Mouse (Mus musculus) adrenal gland, postnatal 36 days (tissue): ENCODE results near the gene Nrsn1. TPM values are rescaled to one million over a fixed set of nuclear protein-coding genes. Genes with fewer than 3 reads are reported as not detected.
A peak's percentile ranks its signal among the peaks of the same experiment; 100 is the strongest.
"Not testable (repeated sequence)": the region's sequence is repeated elsewhere in the genome, so short reads cannot be mapped to it uniquely, and the experiment has no call there.

Experiments used
- DNase-seq, 2 experiments: peaks; one replicate each; pipeline ENCODE4 v3.0.0; 2021; ENCODE audit warnings: mixed read lengths in 1 of 2
- long read RNA-seq, 2 experiments: library from polyadenylated mRNA; stranded (forward); transcript quantifications; one replicate each; pipeline ENCODE4 v2.0.0; 2021; ENCODE audit warnings: borderline sequencing depth in 2 of 2
- total RNA-seq, 2 experiments: library from RNA; stranded (reverse); gene quantifications; 2 replicates each; pipeline ENCODE4 v1.2.3; 2021

Gene Nrsn1
- total RNA-seq, result 1 to 10 TPM; 2.4 to 3.2 TPM
- long read RNA-seq, experiment 1, transcript Nrsn1-201 (4 exons, 2,222 nt), result major isoform, 5 of 7 reads
- long read RNA-seq, experiment 1, partial matches to known transcripts, result 0 of 7 reads
- long read RNA-seq, experiment 1, other reads (novel, unspliced or antisense), result 2 of 7 reads
- long read RNA-seq, experiment 2, partial matches to known transcripts, result 0 of 4 reads
- long read RNA-seq, experiment 2, other reads (novel, unspliced or antisense), result 1 of 4 reads

DNA sequence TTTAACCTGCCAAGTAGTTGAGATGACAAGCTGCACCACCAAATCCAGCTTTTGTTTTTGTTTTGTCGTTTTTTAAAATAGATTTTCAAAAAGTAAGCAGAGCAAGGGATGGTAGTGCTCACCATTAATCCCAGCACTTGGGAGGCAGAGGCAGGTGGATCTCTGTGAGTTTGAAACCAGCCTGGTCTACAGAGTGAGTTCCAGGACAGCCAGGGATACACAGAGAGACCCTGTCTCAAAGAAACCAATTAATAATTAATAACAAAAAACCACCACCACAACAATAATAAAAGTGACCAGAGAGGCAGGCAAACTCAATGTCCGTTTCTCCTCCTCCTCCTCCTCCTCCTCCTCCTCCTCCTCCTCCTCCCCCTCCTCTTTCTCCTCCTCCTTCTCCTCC lies at the start of gene Nrsn1:
Gene Nrsn1, minus strand, starts transcription at position 101 of the 400 bp plus-strand sequence.
- not testable (repeated sequence) for DNase-seq

DNA sequence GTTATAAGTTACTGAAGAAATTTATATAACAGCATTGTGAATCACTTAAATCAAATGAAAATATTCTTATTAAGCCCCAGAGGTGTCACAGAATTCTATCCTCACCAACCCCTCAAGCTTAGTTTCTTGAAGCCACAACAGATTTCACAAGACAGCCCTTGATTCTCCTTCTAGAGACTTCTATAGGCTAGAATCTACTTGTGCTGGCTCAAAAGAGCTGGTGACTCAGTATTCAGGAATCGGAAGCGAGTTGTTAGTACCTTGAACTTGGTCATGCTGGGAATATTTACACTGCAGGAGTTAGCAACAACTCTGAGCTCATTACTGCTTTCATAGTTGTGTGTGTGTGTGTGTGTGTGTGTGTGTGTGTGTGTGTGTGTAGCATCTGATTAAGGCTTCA lies 41.8 kb upstream of the Nrsn1 start:
- no peak for DNase-seq

DNA sequence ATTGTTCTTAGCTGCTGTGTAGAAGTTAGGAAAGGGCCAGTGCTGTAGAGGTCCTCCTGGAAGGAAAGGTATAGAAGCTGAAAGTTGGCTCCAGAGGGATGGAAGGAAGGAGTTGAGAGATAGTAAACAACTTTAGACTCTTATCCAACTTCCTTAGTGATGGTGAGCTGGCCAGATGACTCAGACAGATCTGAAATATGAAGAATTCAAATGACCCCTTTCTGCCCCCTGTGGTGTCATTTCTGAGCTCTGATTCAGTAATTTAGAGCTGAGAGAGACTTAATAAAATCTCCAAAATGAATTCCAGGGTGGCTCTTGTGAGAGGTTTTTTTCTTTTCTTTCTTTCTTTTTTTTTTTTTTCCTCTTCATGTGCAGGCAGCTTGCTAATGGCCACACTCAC lies 39.8 kb upstream of the Nrsn1 start:
- no peak for DNase-seq

DNA sequence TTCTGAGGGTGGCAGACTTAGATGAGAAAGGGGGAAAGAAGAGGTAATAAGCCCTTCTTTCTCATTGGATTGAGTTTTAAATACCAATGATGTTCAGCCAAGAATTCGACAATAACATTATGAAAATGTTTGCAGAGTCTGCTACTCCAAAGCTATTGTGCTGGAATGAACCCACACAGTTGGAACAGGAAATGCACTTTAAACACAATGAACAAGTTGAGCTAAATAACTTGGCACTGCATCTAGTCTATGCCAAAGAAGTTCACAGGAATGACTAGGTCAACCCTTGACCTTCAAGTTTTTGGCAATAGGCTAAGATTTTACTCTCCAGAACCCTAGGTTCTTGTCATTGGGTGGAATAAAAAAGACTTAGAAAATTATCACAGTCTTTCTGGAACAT lies 18.4 kb upstream of the Nrsn1 start:
- DNase-seq, result no peak

DNA sequence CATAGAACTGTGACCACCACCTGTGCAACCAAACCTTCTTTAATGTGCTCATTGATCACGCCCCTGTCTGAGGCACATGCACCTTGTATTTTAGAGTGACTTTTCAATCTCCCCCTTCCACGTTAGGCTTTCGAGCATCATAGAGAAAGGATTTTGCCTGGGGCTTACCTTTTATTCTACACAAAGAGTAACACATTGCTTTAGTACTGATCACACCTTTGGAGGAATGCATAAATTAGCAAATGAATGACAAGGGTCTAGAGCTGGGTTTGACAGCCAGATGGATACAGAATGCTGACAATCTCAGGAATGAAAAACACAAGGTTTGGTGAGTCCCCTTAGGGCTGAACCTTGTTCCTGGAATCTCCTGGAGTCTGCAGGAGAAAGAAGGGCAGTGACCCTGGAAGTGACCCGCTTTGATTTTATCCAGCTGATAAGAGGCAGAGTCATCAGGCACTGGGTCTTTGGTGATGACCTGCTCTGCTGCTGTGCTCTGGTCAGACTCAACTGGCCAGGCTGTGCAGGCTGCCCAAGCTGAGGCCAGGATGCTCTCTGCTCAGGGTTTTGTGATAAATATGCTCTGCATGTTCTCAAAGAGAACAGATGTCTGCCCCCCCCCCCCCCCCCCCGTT lies 4.7 kb upstream of the Nrsn1 start:
- DNase-seq, result no peak

DNA sequence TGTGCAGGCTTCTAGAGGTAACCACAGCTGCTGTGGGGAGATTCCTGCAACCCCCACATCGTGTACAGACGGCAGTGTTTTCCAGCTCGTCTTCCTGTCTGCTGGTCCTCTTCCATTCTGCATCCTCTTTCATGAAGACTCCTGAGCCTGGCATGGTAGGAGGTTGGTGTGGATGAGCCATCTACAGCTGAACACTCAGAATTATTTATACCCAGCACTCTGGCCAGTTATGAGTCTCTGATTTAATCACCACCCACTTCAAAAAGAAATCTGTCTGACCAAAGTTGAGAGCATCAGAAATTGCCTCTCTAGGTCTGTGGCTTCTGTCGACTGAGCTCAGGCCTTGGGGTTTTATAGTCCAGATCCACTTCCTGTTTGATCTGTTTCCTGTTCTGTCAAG lies 1.9 kb upstream of the Nrsn1 start:
- no peak for DNase-seq

DNA sequence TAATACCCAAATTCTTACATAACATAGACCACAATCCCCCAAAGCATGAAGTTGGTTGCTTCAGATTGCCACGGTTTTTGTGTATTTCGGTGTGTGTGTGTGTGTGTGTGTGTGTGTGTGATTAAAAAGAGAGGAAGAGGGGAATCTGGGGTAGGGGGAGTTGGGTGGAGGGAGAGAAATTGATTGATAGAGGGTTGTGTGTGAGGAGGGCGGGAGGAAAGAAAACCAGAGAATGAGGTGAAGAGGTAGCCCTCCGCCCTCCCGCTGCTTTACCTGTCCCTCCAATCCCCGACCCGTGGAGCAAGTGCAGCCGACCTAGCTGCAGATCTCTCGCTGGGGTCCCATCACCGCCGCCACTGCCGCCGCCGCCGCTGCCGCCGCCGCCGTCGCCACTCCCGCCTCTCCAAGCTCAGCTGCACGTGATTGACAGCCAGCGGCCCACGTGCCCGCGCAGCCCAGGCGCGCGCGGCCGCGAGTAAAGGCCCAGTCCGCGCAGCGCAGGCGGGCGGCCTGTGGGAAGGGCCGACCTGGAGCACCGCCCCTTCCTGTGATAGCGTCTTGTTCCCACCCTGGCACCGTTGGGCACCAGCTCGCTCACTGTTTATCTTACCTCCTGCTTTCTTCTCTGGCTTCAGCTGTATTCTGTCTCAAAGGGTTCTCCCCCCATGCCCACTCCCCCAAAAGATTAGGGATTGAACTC lies 583 bp downstream of the Nrsn1 start:
- peak; percentile 18 to 19 for DNase-seq

DNA sequence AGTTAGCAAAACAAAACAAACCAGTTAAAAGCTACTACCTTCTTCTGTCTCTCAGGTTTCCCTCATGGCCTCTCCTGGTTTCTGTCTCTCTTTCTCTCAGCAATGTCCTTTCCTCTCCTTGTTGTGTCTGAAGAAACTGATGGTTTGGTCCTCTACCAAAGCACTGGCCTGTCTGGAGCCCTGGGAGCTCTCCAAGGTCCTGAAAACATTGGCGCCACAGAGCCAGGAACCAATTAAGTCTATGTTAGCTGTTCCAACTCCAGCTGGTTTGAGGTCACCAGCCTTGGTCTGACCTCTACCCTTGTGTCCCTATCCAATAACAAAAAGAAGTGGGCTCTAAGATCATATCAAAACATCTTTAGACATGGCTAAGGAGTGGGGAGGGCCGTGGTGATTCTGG lies 1.3 kb downstream of the Nrsn1 start:
- peak; percentile 72 to 75 for DNase-seq

DNA sequence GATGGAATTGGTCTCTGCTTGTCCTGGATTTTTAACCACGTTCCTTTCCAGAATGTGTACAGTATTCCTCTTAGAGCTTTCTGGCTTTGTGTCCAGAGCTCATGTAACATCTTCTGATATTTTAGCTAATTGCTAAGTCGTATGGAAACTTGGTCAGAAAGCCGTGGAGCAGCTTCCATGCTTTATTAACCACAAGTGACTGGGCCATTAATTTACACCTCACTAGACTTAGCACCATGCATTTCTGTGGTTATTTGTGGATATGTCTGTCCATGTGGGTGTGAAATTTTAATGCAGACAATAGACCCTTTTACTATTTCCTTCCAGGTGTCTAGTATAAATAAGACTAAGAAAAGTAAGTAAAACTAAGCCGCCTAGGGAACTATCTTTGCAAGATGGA lies 7.6 kb downstream of the Nrsn1 start:
- DNase-seq, result no peak

DNA sequence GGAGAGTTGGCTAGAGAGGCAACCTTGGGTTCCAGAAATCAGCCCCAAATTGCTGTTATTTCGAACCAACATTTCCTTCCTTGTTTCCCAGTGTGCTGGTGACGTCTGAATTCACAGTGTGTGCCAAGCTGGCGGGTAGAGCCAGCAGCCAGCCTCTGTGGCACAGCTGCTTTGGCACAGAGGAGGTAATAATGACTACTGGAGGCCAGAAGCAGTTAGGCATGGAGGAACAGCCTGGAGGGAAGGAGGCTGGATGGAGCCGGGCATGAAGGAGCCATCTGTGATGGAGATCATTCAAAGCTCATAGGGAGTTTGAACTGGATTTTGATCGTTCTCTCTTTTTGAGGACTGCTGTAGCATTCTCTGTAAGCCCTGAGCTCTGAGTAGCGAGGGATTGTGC lies 12.7 kb downstream of the Nrsn1 start:
- no peak for DNase-seq

DNA sequence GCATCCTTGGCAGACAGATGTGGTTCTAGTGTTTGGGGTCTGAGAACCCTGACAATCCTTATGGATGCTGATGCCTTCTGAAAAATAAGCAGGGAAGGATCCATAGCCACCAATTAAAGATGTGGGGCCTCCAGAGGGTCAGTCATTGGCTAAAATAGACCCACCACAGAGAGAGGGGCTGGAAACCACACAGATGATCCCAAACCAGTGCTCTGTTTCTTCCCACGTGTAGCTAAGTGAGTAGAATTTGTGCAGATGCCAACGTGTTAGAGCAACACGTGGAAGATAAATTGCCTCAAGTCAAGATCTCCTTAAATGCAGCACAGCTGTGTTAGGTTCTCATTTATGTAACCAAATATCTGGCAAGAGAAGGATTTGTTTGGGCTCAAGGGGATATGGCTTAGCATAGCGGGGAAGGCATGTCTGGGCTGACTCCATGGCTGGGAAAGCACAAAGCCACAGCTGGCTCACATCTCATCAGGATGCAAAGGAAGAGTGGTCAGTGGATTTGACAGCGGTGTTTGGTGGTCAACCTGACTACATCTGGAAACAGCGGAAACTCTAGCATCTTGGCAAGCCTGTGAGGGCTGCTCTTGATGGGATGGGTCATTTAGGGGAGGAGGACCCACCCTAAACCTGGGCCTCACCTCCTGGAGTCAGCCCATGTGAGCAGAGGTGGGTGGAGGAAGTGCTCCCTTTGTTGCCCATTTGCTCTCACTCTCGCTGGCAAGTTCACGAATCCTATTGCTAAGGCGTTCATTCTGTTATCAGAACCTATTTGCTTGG lies 15.6 kb downstream of the Nrsn1 start:
- DNase-seq, result no peak

DNA sequence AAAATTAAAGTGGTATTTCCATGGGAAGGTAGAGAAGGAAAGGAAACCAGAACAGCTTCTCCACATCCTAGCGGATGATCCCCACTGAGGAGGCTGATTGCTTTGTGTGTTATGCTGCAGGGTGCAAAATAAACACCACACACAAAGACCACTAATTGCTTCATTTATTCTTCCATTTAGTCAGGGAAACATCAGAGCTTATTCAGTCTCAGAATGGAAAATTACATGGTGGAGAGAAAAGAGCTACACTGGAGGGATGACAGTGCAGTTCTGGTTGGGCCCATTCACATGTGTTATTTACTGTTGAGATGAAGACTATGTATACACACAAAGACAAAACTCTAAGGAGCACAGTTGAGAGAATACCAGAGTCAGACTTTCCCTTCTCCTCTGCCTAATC lies 18.4 kb downstream of the Nrsn1 start:
- no peak for DNase-seq

DNA sequence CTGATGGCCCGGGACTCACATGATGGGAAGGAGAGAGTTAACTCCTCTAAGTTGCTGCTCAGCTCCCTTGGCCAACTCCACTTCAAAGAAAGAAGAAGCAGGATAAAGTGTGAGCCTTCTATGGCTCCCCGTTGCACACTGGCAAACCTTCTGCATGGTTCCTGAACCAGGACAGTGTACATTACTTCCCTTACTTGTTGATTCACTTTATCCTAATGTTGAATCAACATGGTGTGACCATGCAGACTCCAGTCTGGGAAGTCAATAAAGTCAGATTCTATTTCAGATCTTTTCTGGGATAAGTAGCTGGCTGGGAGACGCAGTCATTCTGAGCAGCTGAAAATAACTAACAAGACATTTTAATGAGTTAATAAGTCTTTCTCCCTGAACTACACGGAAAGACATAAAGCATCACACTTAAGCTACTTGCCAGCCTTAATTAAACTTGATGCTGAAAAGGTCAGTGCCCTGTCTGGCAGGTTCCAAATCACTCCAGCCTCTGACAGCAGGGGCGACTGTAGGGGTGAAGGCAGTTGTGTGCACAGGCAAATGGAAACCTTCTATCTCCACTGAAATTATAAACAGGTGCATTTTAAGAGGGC lies 50.0 kb downstream of the Nrsn1 start:
- no peak for DNase-seq

DNA sequence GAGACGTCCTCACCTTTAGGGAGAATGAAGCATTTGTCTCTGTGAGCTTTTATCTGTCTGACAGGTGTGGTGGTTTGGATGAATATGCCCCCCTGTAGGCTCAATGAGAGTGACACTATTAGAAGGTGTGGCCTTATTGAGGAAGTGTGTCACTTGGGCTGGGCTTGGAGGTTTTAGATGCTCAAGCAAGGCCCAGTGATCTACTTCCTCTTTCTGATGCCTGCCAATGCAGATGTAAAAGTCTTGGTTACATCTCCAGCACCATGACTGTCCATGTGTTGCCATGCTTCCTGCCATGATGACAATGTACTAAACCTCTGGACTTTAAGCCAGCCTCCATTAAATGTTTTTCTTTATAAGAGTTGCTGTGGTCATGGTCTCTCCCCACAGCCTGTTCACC lies 51.9 kb downstream of the Nrsn1 start:
- no peak for DNase-seq

DNA sequence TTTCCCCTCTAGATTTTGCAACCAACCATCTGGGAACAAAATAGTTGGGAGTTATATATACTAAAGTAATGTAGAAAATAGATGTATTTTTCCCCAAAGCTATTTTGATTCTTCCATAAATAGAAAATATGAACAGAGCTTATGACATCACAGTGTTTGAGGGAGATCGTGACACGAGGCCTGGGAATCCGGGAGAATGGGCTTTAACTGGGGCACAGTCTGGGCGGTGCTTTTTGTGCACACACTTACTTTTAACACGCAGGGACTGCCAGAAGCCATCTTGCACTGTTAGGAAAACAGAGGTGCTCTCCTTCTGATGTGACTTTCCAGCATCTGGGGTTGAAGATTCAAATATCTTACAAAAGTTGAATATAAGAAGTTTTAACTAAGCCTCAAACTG lies 63.4 kb downstream of the Nrsn1 start:
- DNase-seq, result no peak

Other genes with a start within 250 kb of the Nrsn1 start
- under 1 TPM; 0.17 to 0.40 TPM for gene Dcdc2a, start 214.5 kb downstream of the Nrsn1 start, total RNA-seq